Mouse (Mus musculus) thymus, postnatal 36 days (tissue): Measurements from ENCODE around the gene Aurkb.
A peak's percentile ranks its signal among the peaks of the same experiment; 100 is the strongest.
"Not testable (repeated sequence)": the region's sequence is repeated elsewhere in the genome, so short reads cannot be mapped to it uniquely, and the experiment has no call there.

Experiments
- DNase-seq, 2 experiments: peaks; one replicate each; pipeline ENCODE4 v3.0.0; 2022; ENCODE audit warnings: mixed read lengths in 2 of 2

Gene Aurkb

GRCm38 (mm10) chr11:69045531-69046394 lies at the start of gene Aurkb:
Aurkb (plus strand) TSS chr11:69045647.
- DNase-seq, result peak; percentile 79 to 84

- no peak for DNase-seq
Observed at GRCm38 (mm10) chr11:68997080-68997479, 48.4 kb upstream of the Aurkb start.

- not testable (repeated sequence) for DNase-seq
Observed at GRCm38 (mm10) chr11:69002782-69003181, 42.7 kb upstream of the Aurkb start.

- no peak for DNase-seq
Observed at GRCm38 (mm10) chr11:69003592-69003991, 41.9 kb upstream of the Aurkb start.

GRCm38 (mm10) chr11:69005193-69005592 lies 40.3 kb upstream of the Aurkb start:
- DNase-seq, result no peak

GRCm38 (mm10) chr11:69006575-69006974 lies 38.9 kb upstream of the Aurkb start:
- DNase-seq, result not testable (repeated sequence)

GRCm38 (mm10) chr11:69008182-69009121 lies 37.0 kb upstream of the Aurkb start, which contains the start of gene Pfas:
Pfas (minus strand) TSS chr11:69008460.
- DNase-seq, result peak; percentile 89 to 92

GRCm38 (mm10) chr11:69009508-69009907 lies 35.9 kb upstream of the Aurkb start:
- no peak for DNase-seq

GRCm38 (mm10) chr11:69010400-69011323 lies 34.8 kb upstream of the Aurkb start:
- DNase-seq, result no peak

GRCm38 (mm10) chr11:69011445-69011844 lies 34.0 kb upstream of the Aurkb start:
- not testable (repeated sequence) for DNase-seq

GRCm38 (mm10) chr11:69012071-69012601 lies 33.3 kb upstream of the Aurkb start:
- peak; percentile 75 to 84 for DNase-seq

- peak; percentile 86 to 89 for DNase-seq
Observed at GRCm38 (mm10) chr11:69015644-69016441, 29.6 kb upstream of the Aurkb start, which contains the start of gene Ctc1. Ctc1 (plus strand) TSS chr11:69015911.

- no peak for DNase-seq
Observed at GRCm38 (mm10) chr11:69016755-69017154, 28.7 kb upstream of the Aurkb start.

GRCm38 (mm10) chr11:69020691-69021090 lies 24.8 kb upstream of the Aurkb start:
- DNase-seq, result no peak

- no peak for DNase-seq
Observed at GRCm38 (mm10) chr11:69026562-69026961, 18.9 kb upstream of the Aurkb start.

- no peak for DNase-seq
Observed at GRCm38 (mm10) chr11:69028805-69029204, 16.6 kb upstream of the Aurkb start.

- DNase-seq, result no peak
Observed at GRCm38 (mm10) chr11:69033552-69033951, 11.9 kb upstream of the Aurkb start.

- no peak for DNase-seq
Observed at GRCm38 (mm10) chr11:69034585-69034984, 10.9 kb upstream of the Aurkb start.

GRCm38 (mm10) chr11:69035411-69035810 lies 10.0 kb upstream of the Aurkb start:
- no peak for DNase-seq

- DNase-seq, result peak; percentile 78 to 84
Observed at GRCm38 (mm10) chr11:69035849-69036248, 9.6 kb upstream of the Aurkb start.
